Mouse (Mus musculus) heart, adult 9 months (tissue): ENCODE results near the gene Stxbp1.

ENCODE experiments used
- DNase-seq, 2 experiments: peaks; one replicate each; pipeline ENCODE4 v3.0.0; 2022; ENCODE audit warnings: low spot score in 2 of 2

Gene Stxbp1

GRCm38 (mm10) chr2:32838147-32838884 is 8.7 kb downstream of the Stxbp1 start:
- DNase-seq: no peak

GRCm38 (mm10) chr2:32835588-32835987 is 11.5 kb downstream of the Stxbp1 start:
- DNase-seq: no peak

- DNase-seq: peak; percentile 71 to 75
Measured at GRCm38 (mm10) chr2:32834496-32834895, 12.5 kb downstream of the Stxbp1 start.

GRCm38 (mm10) chr2:32828979-32829676 is 17.9 kb downstream of the Stxbp1 start:
- no peak for DNase-seq

- DNase-seq: no peak
Measured at GRCm38 (mm10) chr2:32825796-32826195, 21.2 kb downstream of the Stxbp1 start.

GRCm38 (mm10) chr2:32824778-32825177 is 22.3 kb downstream of the Stxbp1 start:
- no peak for DNase-seq

GRCm38 (mm10) chr2:32824181-32824580 is 22.9 kb downstream of the Stxbp1 start:
- no peak for DNase-seq

- no peak for DNase-seq
Measured at GRCm38 (mm10) chr2:32823579-32824154, 23.4 kb downstream of the Stxbp1 start.

GRCm38 (mm10) chr2:32823153-32823552 is 23.9 kb downstream of the Stxbp1 start:
- no peak for DNase-seq

GRCm38 (mm10) chr2:32822643-32823042 is 24.4 kb downstream of the Stxbp1 start:
- no peak for DNase-seq

- DNase-seq: no peak
Measured at GRCm38 (mm10) chr2:32821041-32821802, 25.8 kb downstream of the Stxbp1 start.

- no peak for DNase-seq
Measured at GRCm38 (mm10) chr2:32818208-32818607, 28.8 kb downstream of the Stxbp1 start.

GRCm38 (mm10) chr2:32817589-32817988 is 29.5 kb downstream of the Stxbp1 start:
- no peak for DNase-seq

GRCm38 (mm10) chr2:32816946-32817581 is 30.0 kb downstream of the Stxbp1 start:
- peak in 1 of 2 experiments; percentile 23 for DNase-seq

GRCm38 (mm10) chr2:32816497-32816896 is 30.5 kb downstream of the Stxbp1 start:
- no peak for DNase-seq

GRCm38 (mm10) chr2:32811959-32812358 is 35.1 kb downstream of the Stxbp1 start:
- no peak for DNase-seq

- DNase-seq: no peak
Measured at GRCm38 (mm10) chr2:32808816-32809566, 38.1 kb downstream of the Stxbp1 start.

GRCm38 (mm10) chr2:32798251-32798962 is 48.6 kb downstream of the Stxbp1 start:
- DNase-seq: no peak

GRCm38 (mm10) chr2:32795748-32796418 is 51.2 kb downstream of the Stxbp1 start:
- no peak for DNase-seq

- peak; percentile 68 to 80 for DNase-seq
Measured at GRCm38 (mm10) chr2:32791297-32791696, 55.7 kb downstream of the Stxbp1 start.
